24 mouse cellular contexts compared by ENCODE assay signal in the genomic region with DNA sequence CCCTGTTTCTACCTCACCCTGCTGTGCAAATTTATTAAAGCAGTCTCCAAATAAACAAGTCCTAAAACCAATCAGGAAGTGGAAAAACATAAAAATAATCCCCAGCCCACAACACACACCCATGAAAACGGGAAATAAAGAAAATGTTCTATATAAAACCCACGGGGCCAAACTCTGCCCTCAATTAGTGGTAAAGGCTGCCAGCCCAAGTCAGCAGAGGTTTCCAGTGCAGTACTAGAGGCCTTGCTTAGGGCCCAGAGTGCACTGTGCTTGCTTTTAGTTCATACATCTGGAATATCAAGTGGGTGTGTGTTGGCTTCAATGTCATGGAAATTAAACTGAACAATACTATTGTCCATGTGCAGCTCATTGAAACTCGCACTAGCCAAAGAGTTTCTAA.
A peak's percentile ranks its signal among the peaks of the same experiment; 100 is the strongest.
DNase-seq lines count a peak whose midpoint lies in the region; ATAC-seq and TF ChIP-seq lines count a peak whose summit lies in the region.
"Had no signal": no experiment of that assay in that cellular context is flagged by ENCODE, and none has a peak within 500 bp of the region (broad histone marks: within the 10 kb centered on the region; RNA-seq: fewer than 3 reads in every experiment).

No protein-coding gene starts in this region.

- no peaks in the 10 kb centered on the region for H3K9me3 ChIP-seq in embryonic facial prominence, embryonic 14.5 days (ENCODE audit: control insufficient read depth, low read length)
- no peaks in the 10 kb centered on the region for H3K9me3 ChIP-seq in embryonic facial prominence, embryonic 10.5 days
- no peaks in the 10 kb centered on the region for H3K9me3 ChIP-seq in limb, embryonic 15.5 days
- H3K9me3 ChIP-seq in hindbrain, postnatal 0 days (ENCODE audit: low read length) = no peaks in the 10 kb centered on the region
- H3K9me3 ChIP-seq: forebrain, embryonic 13.5 days; heart, embryonic 10.5 days; hindbrain, embryonic 13.5 days; intestine, embryonic 15.5 days had no signal

- H3K9ac ChIP-seq in embryonic facial prominence, embryonic 14.5 days (ENCODE audit: low read depth, low read length) = no peak overlapping the region
- H3K9ac ChIP-seq in limb, embryonic 15.5 days = no peak overlapping the region
- no peak overlapping the region for H3K9ac ChIP-seq in hindbrain, postnatal 0 days (replicated peaks; ENCODE audit: low read length)
- H3K9ac ChIP-seq: forebrain, embryonic 13.5 days; forebrain, postnatal 0 days; hindbrain, embryonic 13.5 days; intestine, embryonic 15.5 days had no signal

- H3K27me3 ChIP-seq in embryonic facial prominence, embryonic 14.5 days (replicated peaks; ENCODE audit: control insufficient read depth, insufficient read depth, low read length) = 0 out of 2 replicates have a peak, but pooled peaks cover 3% of the 10 kb centered on the region
- no peaks in the 10 kb centered on the region for H3K27me3 ChIP-seq in embryonic facial prominence, embryonic 10.5 days (replicated peaks; ENCODE audit: low read depth, poor library complexity, severe bottlenecking)
- peaks cover 4% of the 10 kb centered on the region; the same call in 1 of the 2 replicates for H3K27me3 ChIP-seq in limb, embryonic 15.5 days
- H3K27me3 ChIP-seq in hindbrain, postnatal 0 days (ENCODE audit: insufficient read depth, low read length) = no peaks in the 10 kb centered on the region
- H3K27me3 ChIP-seq: forebrain, embryonic 13.5 days; hindbrain, embryonic 13.5 days; intestine, embryonic 15.5 days; Patski had no signal

- no peaks in the 10 kb centered on the region for H3K36me3 ChIP-seq in embryonic facial prominence, embryonic 14.5 days (ENCODE audit: control insufficient read depth, insufficient read depth, low read length)
- no peaks in the 10 kb centered on the region for H3K36me3 ChIP-seq in embryonic facial prominence, embryonic 10.5 days (replicated peaks)
- H3K36me3 ChIP-seq in limb, embryonic 15.5 days = no peaks in the 10 kb centered on the region
- no peaks in the 10 kb centered on the region for H3K36me3 ChIP-seq in hindbrain, postnatal 0 days (ENCODE audit: insufficient read depth, low read length)
- H3K36me3 ChIP-seq: heart, embryonic 10.5 days; hindbrain, embryonic 13.5 days; intestine, embryonic 15.5 days had no signal

- 66% methylated on average over 3 of the region's 3 CpGs for WGBS in embryonic facial prominence, embryonic 14.5 days
- 84% methylated on average over 3 of the region's 3 CpGs for WGBS in embryonic facial prominence, embryonic 10.5 days
- WGBS in limb, embryonic 15.5 days = 45% methylated on average over 3 of the region's 3 CpGs
- WGBS in hindbrain, postnatal 0 days = 70% methylated on average over 3 of the region's 3 CpGs

- TF ChIP-seq CTCF in hindbrain, postnatal 0 days (IDR thresholded peaks at IDR 0.05; ENCODE audit: low read depth) = no peak

- ATAC-seq in embryonic facial prominence, embryonic 14.5 days (ENCODE audit: low read depth) = no peak
- ATAC-seq in hematopoietic stem cell, adult 5-6 weeks (replicated peaks in 1 of 2; ENCODE audit: insufficient read depth in 1 of 2, low FRiP score in 2 of 2, low TSS enrichment in 1 of 2, low read depth in 1 of 2, poor library complexity in 2 of 2, severe bottlenecking in 2 of 2) = peak; percentile 47 to 57; a peak in 3 of 4 replicates
- 0 out of 2 replicates have a peak, but pooled peaks have one; percentile 52 for ATAC-seq in limb, embryonic 15.5 days (ENCODE audit: insufficient number of reproducible peaks, low FRiP score, low TSS enrichment, low read depth)
- ATAC-seq in hindbrain, postnatal 0 days = no peak
- no peak for ATAC-seq in CD4-positive, CD25-positive, alpha-beta regulatory T cell, adult 4 months
- ATAC-seq: activated CD4-positive, CD25-positive, alpha-beta regulatory T cell, adult 4 months; forebrain, embryonic 13.5 days; forebrain, postnatal 0 days; intestine, embryonic 15.5 days; Patski had no signal

- H3K4me2 ChIP-seq in embryonic facial prominence, embryonic 14.5 days (ENCODE audit: low read depth, low read length) = no peak overlapping the region
- H3K4me2 ChIP-seq in limb, embryonic 15.5 days = no peak overlapping the region
- no peak overlapping the region for H3K4me2 ChIP-seq in hindbrain, postnatal 0 days (ENCODE audit: low read depth, low read length)
- H3K4me2 ChIP-seq: forebrain, embryonic 13.5 days; hindbrain, embryonic 13.5 days; intestine, embryonic 15.5 days had no signal

- no peak overlapping the region for H3K27ac ChIP-seq in embryonic facial prominence, embryonic 14.5 days (replicated peaks; ENCODE audit: low read depth, low read length)
- H3K27ac ChIP-seq in embryonic facial prominence, embryonic 10.5 days (replicated peaks) = no peak overlapping the region
- no peak overlapping the region for H3K27ac ChIP-seq in limb, embryonic 15.5 days
- H3K27ac ChIP-seq in hindbrain, postnatal 0 days = no peak overlapping the region
- H3K27ac ChIP-seq: forebrain, embryonic 13.5 days; heart, embryonic 10.5 days; hindbrain, embryonic 13.5 days; intestine, embryonic 15.5 days had no signal

- H3K4me3 ChIP-seq in embryonic facial prominence, embryonic 14.5 days (ENCODE audit: low read depth, low read length) = no peak overlapping the region
- H3K4me3 ChIP-seq in embryonic facial prominence, embryonic 10.5 days = no peak overlapping the region
- H3K4me3 ChIP-seq in limb, embryonic 15.5 days = no peak overlapping the region
- H3K4me3 ChIP-seq in hindbrain, postnatal 0 days (ENCODE audit: low read length) = no peak overlapping the region
- H3K4me3 ChIP-seq: forebrain, embryonic 13.5 days; heart, embryonic 10.5 days; hindbrain, embryonic 13.5 days; intestine, embryonic 15.5 days had no signal

- no peaks in the 10 kb centered on the region; the same call in 1 of the 2 replicates for H3K4me1 ChIP-seq in embryonic facial prominence, embryonic 14.5 days (ENCODE audit: control insufficient read depth, insufficient read depth, low read length)
- H3K4me1 ChIP-seq in embryonic facial prominence, embryonic 10.5 days = peaks cover 25% of the 10 kb centered on the region
- peaks cover 6% of the 10 kb centered on the region for H3K4me1 ChIP-seq in limb, embryonic 15.5 days
- H3K4me1 ChIP-seq in hindbrain, postnatal 0 days (ENCODE audit: insufficient read depth, low read length) = no peaks in the 10 kb centered on the region
- H3K4me1 ChIP-seq: heart, embryonic 10.5 days; intestine, embryonic 15.5 days had no signal

- peak; percentile 53 for DNase-seq in embryonic facial prominence, embryonic 14.5 days (ENCODE audit: low spot score)
- no peak for DNase-seq in embryonic facial prominence, embryonic 10.5 days (ENCODE audit: low spot score)
- no peak for DNase-seq in hindbrain, postnatal 0 days (ENCODE audit: low spot score)
- no peak for DNase-seq in spleen, postnatal 14 days (ENCODE audit: low spot score in 2 of 2)
- DNase-seq: adrenal gland, adult 2 months; adrenal gland, postnatal 25 days; B cell, adult 2 months; cerebellum, adult 18-20 months; cerebellum, adult 9-11 months; cerebellum, postnatal 36 days; forebrain, postnatal 0 days; gastrocnemius, postnatal 14 days; heart, adult 11 months; heart, postnatal 10 days; heart, postnatal 4 days had no signal

Comparison
In these comparisons a context has a peak if more than half of its experiments do, and no peak if none do; other contexts are left out.
1. ATAC-seq: peak in hematopoietic stem cell, adult 5-6 weeks (2 of 2) and limb, embryonic 15.5 days (single experiment); none in embryonic facial prominence, embryonic 14.5 days (single experiment), hindbrain, postnatal 0 days (single experiment) and CD4-positive, CD25-positive, alpha-beta regulatory T cell, adult 4 months (single experiment).